Mouse (Mus musculus) CH12.LX (cell line): Measurements from ENCODE around the gene Rragd. TPM values are rescaled to one million over a fixed set of nuclear protein-coding genes. Genes with fewer than 3 reads are reported as not detected.

Source experiments
- DNase-seq: peaks from one replicate; pipeline ENCODE4 v3.0.0-alpha.2; 2013; ENCODE audit errors: extremely low read depth
- H3K27ac ChIP-seq: 2 replicates; pipeline ENCODE4 v1.5.1; 2012; ENCODE audit warnings: low read depth, mild to moderate bottlenecking, control low read depth, moderate library complexity; ENCODE audit not compliant: insufficient read depth
- H3K27me3 ChIP-seq: replicated peaks from 2 replicates; pipeline ENCODE3; 2012; ENCODE audit warnings: inconsistent platforms
- H3K36me3 ChIP-seq, 2 experiments: replicated peaks in 1 of 2; 2 replicates each; pipeline versions ENCODE3 to v1.6.1; 2012; ENCODE audit warnings: inconsistent platforms in 1 of 2, low read length in 1 of 2, mild to moderate bottlenecking in 1 of 2, mixed read lengths in 1 of 2, moderate library complexity in 1 of 2; ENCODE audit not compliant: control insufficient read depth in 1 of 2, insufficient read depth in 1 of 2
- H3K4me1 ChIP-seq, 2 experiments: 2 replicates each; pipeline ENCODE4 v1.6.1; 2012; ENCODE audit warnings: inconsistent platforms in 1 of 2, moderate library complexity in 1 of 2; ENCODE audit not compliant: insufficient read depth in 2 of 2, control insufficient read depth in 1 of 2
- H3K4me2 ChIP-seq: 2 replicates; pipeline ENCODE4 v1.6.1; 2012; ENCODE audit warnings: low read depth, mild to moderate bottlenecking, control low read depth; ENCODE audit not compliant: poor library complexity, insufficient read depth, severe bottlenecking
- H3K4me3 ChIP-seq, 3 experiments: fragments of 150-350 bp in 1 of 3; sonication (generic) in 1 of 3; replicated peaks in 1 of 3; 2 replicates each; pipeline versions ENCODE3 to v1.5.1; 2011 to 2012; ENCODE audit warnings: low read depth in 2 of 3, low read length in 2 of 3, mild to moderate bottlenecking in 2 of 3, moderate library complexity in 2 of 3, control low read depth in 1 of 3, improper control_type of control experiment in 1 of 3, inconsistent platforms in 1 of 3, mixed read lengths in 1 of 3; ENCODE audit not compliant: poor library complexity in 1 of 3
- H3K79me2 ChIP-seq: replicated peaks from 2 replicates; pipeline ENCODE4 v1.6.1; 2012; ENCODE audit warnings: mild to moderate bottlenecking, moderate library complexity; ENCODE audit not compliant: control insufficient read depth, poor library complexity, insufficient read depth, severe bottlenecking; ENCODE audit errors: extremely low read depth
- H3K9ac ChIP-seq: 2 replicates; pipeline ENCODE4 v1.6.1; 2012; ENCODE audit warnings: low read depth, mild to moderate bottlenecking, control low read depth, moderate library complexity; ENCODE audit not compliant: insufficient read depth
- H3K9me3 ChIP-seq: replicated peaks from 2 replicates; pipeline ENCODE3; 2012; ENCODE audit warnings: low read length, inconsistent platforms, mixed read lengths
- BHLHE40 ChIP-seq: IDR thresholded peaks from 2 replicates; pipeline ENCODE4 v1.6.1; 2011; ENCODE audit warnings: mild to moderate bottlenecking, low read depth, low read length, improper control_type of control experiment
- CTCF ChIP-seq, 2 experiments: IDR thresholded peaks in 1 of 2; conservative IDR thresholded peaks in 1 of 2; 2 replicates each; pipeline ENCODE4 v1.5.1; 2011 to 2012; ENCODE audit warnings: low read depth in 2 of 2, low read length in 2 of 2, improper control_type of control experiment in 1 of 2, inconsistent platforms in 1 of 2, mild to moderate bottlenecking in 1 of 2, moderate library complexity in 1 of 2
- EP300 ChIP-seq: IDR thresholded peaks from 2 replicates; pipeline ENCODE4 v1.6.1; 2011; ENCODE audit warnings: low read length, improper control_type of control experiment
- ETS1 ChIP-seq: conservative IDR thresholded peaks from 2 replicates; pipeline ENCODE4 v1.6.1; 2012; ENCODE audit warnings: low read depth, mild to moderate bottlenecking, inconsistent platforms, low read length, improper control_type of control experiment, moderate library complexity
- GABPA ChIP-seq: IDR thresholded peaks from 2 replicates; pipeline ENCODE4 v1.6.1; 2012; ENCODE audit warnings: low read depth, low read length, improper control_type of control experiment, inconsistent platforms; ENCODE audit not compliant: insufficient replicate concordance
- IRF4 ChIP-seq: IDR thresholded peaks from 2 replicates; pipeline ENCODE4 v1.6.1; 2014; ENCODE audit warnings: low read depth, mild to moderate bottlenecking, inconsistent platforms, low read length, improper control_type of control experiment
- JUN ChIP-seq: IDR thresholded peaks from 2 replicates; pipeline ENCODE4 v1.6.1; 2011; ENCODE audit warnings: low read depth, mild to moderate bottlenecking, low read length, improper control_type of control experiment, moderate library complexity; ENCODE audit not compliant: insufficient read depth
- MAFK ChIP-seq: IDR thresholded peaks from 2 replicates; pipeline ENCODE4 v1.6.1; 2011; ENCODE audit warnings: low read length, improper control_type of control experiment; ENCODE audit not compliant: insufficient replicate concordance
- MAX ChIP-seq: IDR thresholded peaks from 2 replicates; pipeline ENCODE4 v1.6.1; 2011; ENCODE audit warnings: low read length, improper control_type of control experiment
- MEF2A ChIP-seq: IDR thresholded peaks from 2 replicates; pipeline ENCODE4 v1.6.1; 2014; ENCODE audit warnings: low read depth, mild to moderate bottlenecking, inconsistent platforms, low read length, improper control_type of control experiment, borderline replicate concordance
- MYC ChIP-seq: IDR thresholded peaks from 2 replicates; pipeline ENCODE4 v1.6.1; 2011; ENCODE audit warnings: low read depth, mild to moderate bottlenecking, improper control_type of control experiment, low read length
- NELFE ChIP-seq: IDR thresholded peaks from 2 replicates; pipeline ENCODE4 v1.6.1; 2011; ENCODE audit warnings: low read depth, low read length, improper control_type of control experiment
- PAX5 ChIP-seq: IDR thresholded peaks from 2 replicates; pipeline ENCODE4 v1.6.1; 2012; ENCODE audit warnings: low read length, inconsistent platforms, mixed read lengths
- POLR2A ChIP-seq: IDR thresholded peaks from 2 replicates; pipeline ENCODE4 v1.6.1; 2011; ENCODE audit warnings: low read depth, mild to moderate bottlenecking, improper control_type of control experiment, low read length
- POLR2AphosphoS2 ChIP-seq: IDR thresholded peaks from 2 replicates; pipeline ENCODE4 v1.6.1; 2011; ENCODE audit warnings: low read depth, low read length, improper control_type of control experiment
- SMC3 ChIP-seq: IDR thresholded peaks from 2 replicates; pipeline ENCODE4 v1.6.1; 2011; ENCODE audit warnings: low read depth, low read length, improper control_type of control experiment
- TCF12 ChIP-seq: IDR thresholded peaks from 2 replicates; pipeline ENCODE4 v1.6.1; 2014; ENCODE audit warnings: low read depth, mild to moderate bottlenecking, inconsistent platforms, low read length, improper control_type of control experiment
- UBTF ChIP-seq: IDR thresholded peaks from 2 replicates; pipeline ENCODE4 v1.6.1; 2012; ENCODE audit warnings: low read depth, mild to moderate bottlenecking, inconsistent platforms, low read length, improper control_type of control experiment, moderate library complexity
- USF1 ChIP-seq: IDR thresholded peaks from 2 replicates; pipeline ENCODE4 v1.6.1; 2014; ENCODE audit warnings: low read depth, mild to moderate bottlenecking, inconsistent platforms, low read length, improper control_type of control experiment
- ZKSCAN1 ChIP-seq: IDR thresholded peaks from 2 replicates; pipeline ENCODE4 v1.6.1; 2012; ENCODE audit warnings: low read depth, inconsistent platforms, low read length, improper control_type of control experiment, borderline replicate concordance
- ZMIZ1 ChIP-seq: IDR thresholded peaks from 2 replicates; pipeline ENCODE4 v1.6.1; 2012; ENCODE audit warnings: low read depth, mild to moderate bottlenecking, inconsistent platforms, low read length, improper control_type of control experiment
- dilution Hi-C: fragments of 300-500 bp; cut with MboI; formaldehyde crosslinking; loops from 2 replicates; pipeline ENCODE4 v1.14.3; 2020; ENCODE audit warnings: low sequenced_read_pairs; ENCODE audit not compliant: extremely low pct_unique_long_range_greater_than_20kb, extremely low pct_ligation_motif_present
- in situ Hi-C: fragments of 300-500 bp; cut with MboI; formaldehyde crosslinking; loops from 3 replicates; pipeline ENCODE4 v1.14.3; 2019; ENCODE audit warnings: low sequenced_read_pairs, low pct_ligation_motif_present, low pct_unique_long_range_greater_than_20kb, mixed read lengths
- polyA plus RNA-seq: library from polyadenylated mRNA; unstranded; fragments of >175 nt; gene quantifications from 2 replicates; pipeline ENCODE4 v1.2.1, GENCODE M21; 2012; ENCODE audit warnings: low read depth; ENCODE audit not compliant: insufficient read length
- total RNA-seq, 2 experiments: library from RNA; depleted of rRNA; stranded (reverse); fragments of 300-350 nt in 1 of 2; fragments of >200 nt in 1 of 2; gene quantifications; 2 replicates each; pipeline ENCODE4 v1.2.3; 2012 to 2014

The Rragd gene
- total and polyA plus RNA-seq, 3 experiments, result 0.46 to 1.4 (median 1.1) TPM

DNA sequence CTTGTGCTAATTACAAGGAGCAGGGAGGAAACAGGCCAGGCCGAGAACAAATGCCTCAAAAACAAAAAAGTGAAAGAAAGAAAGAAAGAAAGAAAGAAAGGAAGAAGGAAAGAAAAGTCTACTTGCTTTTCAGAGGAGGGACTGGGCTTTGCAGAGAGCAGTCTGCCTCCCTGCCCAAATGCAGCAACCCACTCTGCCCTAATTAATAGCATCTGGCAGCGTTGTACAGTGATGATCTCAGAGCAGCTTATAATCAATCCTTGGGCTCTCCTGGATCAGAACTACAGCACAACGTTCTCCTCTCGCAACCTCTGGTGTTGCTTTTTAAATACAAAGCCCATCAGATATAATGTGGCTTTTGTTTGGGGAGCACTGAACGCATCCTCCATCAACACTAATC is 42.9 kb upstream of the Rragd start:
- no peaks in the 10 kb centered on the region for H3K9me3 ChIP-seq
- no peak overlapping the region for H3K4me3 ChIP-seq
- no peak overlapping the region for H3K9ac ChIP-seq
- no peaks in the 10 kb centered on the region for H3K36me3 ChIP-seq
- H3K79me2 ChIP-seq, result no peaks in the 10 kb centered on the region
- TF ChIP-seq JUN, result no peak
- no peak overlapping the region for H3K4me2 ChIP-seq
- no peak overlapping the region for H3K27ac ChIP-seq
- H3K4me1 ChIP-seq, result peaks cover 0 to 20% of the 10 kb centered on the region in 2 experiments; a peak in 2 of 4 replicates
- in situ Hi-C loops (no loop called here), dilution Hi-C loops (no loop called here)
- H3K27me3 ChIP-seq, result no peaks in the 10 kb centered on the region
- no peak for DNase-seq

DNA sequence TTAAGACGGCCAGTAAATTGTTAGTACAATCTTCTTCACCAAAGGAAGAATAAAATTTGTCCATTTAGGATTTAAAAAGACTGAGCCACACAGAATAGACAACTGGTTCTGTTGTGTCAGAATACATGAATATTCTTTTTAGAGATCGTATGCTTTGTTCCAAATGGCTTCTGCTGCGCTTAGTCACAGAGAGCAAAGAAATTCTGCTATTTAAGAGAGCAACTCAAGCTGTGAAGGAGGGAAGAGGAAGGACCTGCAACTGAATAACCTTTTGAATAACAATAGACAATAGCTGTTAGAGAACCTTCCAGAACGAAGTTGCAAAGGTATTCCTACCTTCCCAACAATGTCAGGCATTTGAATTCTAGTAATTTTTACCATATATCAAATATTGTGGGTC is 41.9 kb upstream of the Rragd start:
- Histone ChIP-seq H3K9ac (no peak overlapping the region), H3K27ac (no peak overlapping the region), H3K4me3 (no peak overlapping the region), H3K9me3 (no peaks in the 10 kb centered on the region), H3K36me3 (no peaks in the 10 kb centered on the region), H3K4me1 (peaks cover 0 to 20% of the 10 kb centered on the region in 2 experiments; a peak in 2 of 4 replicates), H3K79me2 (no peaks in the 10 kb centered on the region), H3K27me3 (no peaks in the 10 kb centered on the region), H3K4me2 (no peak overlapping the region)
- dilution Hi-C loops, result no loop called here
- DNase-seq, result no peak
- TF ChIP-seq MEF2A (no peak), ZMIZ1 (no peak), TCF12 (no peak), POLR2AphosphoS2 (no peak), USF1 (no peak), MYC (no peak), ETS1 (no peak), GABPA (no peak), BHLHE40 (no peak), EP300 (no peak), IRF4 (no peak), PAX5 (no peak), NELFE (no peak), SMC3 (no peak), ZKSCAN1 (no peak), UBTF (no peak), POLR2A (no peak), CTCF (conservative IDR thresholded peaks at IDR 0.05 in 1 of 2, IDR thresholded peaks at IDR 0.05 in 1 of 2; ENCODE audit: low read depth in 2 of 2, low read length in 2 of 2) (no peak), MAX (no peak), MAFK (no peak)
- in situ Hi-C loops, result no loop called here
